Mouse (Mus musculus) CH12.LX (cell line): ENCODE data around the gene Homer3. TPM values are rescaled to one million over a fixed set of nuclear protein-coding genes. Genes with fewer than 3 reads are reported as not detected.

Source experiments
- DNase-seq: peaks from one replicate; pipeline ENCODE4 v3.0.0-alpha.2; 2013; ENCODE audit errors: extremely low read depth
- H3K27ac ChIP-seq: 2 replicates; pipeline ENCODE4 v1.5.1; 2012; ENCODE audit warnings: low read depth, mild to moderate bottlenecking, control low read depth, moderate library complexity; ENCODE audit not compliant: insufficient read depth
- H3K27me3 ChIP-seq: replicated peaks from 2 replicates; pipeline ENCODE3; 2012; ENCODE audit warnings: inconsistent platforms
- H3K36me3 ChIP-seq, 2 experiments: replicated peaks in 1 of 2; 2 replicates each; pipeline versions ENCODE3 to v1.6.1; 2012; ENCODE audit warnings: inconsistent platforms in 1 of 2, low read length in 1 of 2, mild to moderate bottlenecking in 1 of 2, mixed read lengths in 1 of 2, moderate library complexity in 1 of 2; ENCODE audit not compliant: control insufficient read depth in 1 of 2, insufficient read depth in 1 of 2
- H3K4me1 ChIP-seq, 2 experiments: 2 replicates each; pipeline ENCODE4 v1.6.1; 2012; ENCODE audit warnings: inconsistent platforms in 1 of 2, moderate library complexity in 1 of 2; ENCODE audit not compliant: insufficient read depth in 2 of 2, control insufficient read depth in 1 of 2
- H3K4me2 ChIP-seq: 2 replicates; pipeline ENCODE4 v1.6.1; 2012; ENCODE audit warnings: low read depth, mild to moderate bottlenecking, control low read depth; ENCODE audit not compliant: poor library complexity, insufficient read depth, severe bottlenecking
- H3K4me3 ChIP-seq, 3 experiments: fragments of 150-350 bp in 1 of 3; sonication (generic) in 1 of 3; replicated peaks in 1 of 3; 2 replicates each; pipeline versions ENCODE3 to v1.5.1; 2011 to 2012; ENCODE audit warnings: low read depth in 2 of 3, low read length in 2 of 3, mild to moderate bottlenecking in 2 of 3, moderate library complexity in 2 of 3, control low read depth in 1 of 3, improper control_type of control experiment in 1 of 3, inconsistent platforms in 1 of 3, mixed read lengths in 1 of 3; ENCODE audit not compliant: poor library complexity in 1 of 3
- H3K79me2 ChIP-seq: replicated peaks from 2 replicates; pipeline ENCODE4 v1.6.1; 2012; ENCODE audit warnings: mild to moderate bottlenecking, moderate library complexity; ENCODE audit not compliant: control insufficient read depth, poor library complexity, insufficient read depth, severe bottlenecking; ENCODE audit errors: extremely low read depth
- H3K9ac ChIP-seq: 2 replicates; pipeline ENCODE4 v1.6.1; 2012; ENCODE audit warnings: low read depth, mild to moderate bottlenecking, control low read depth, moderate library complexity; ENCODE audit not compliant: insufficient read depth
- H3K9me3 ChIP-seq: replicated peaks from 2 replicates; pipeline ENCODE3; 2012; ENCODE audit warnings: low read length, inconsistent platforms, mixed read lengths
- CHD1 ChIP-seq: IDR thresholded peaks from 2 replicates; pipeline ENCODE4 v1.6.1; 2012; ENCODE audit warnings: low read depth, low read length, improper control_type of control experiment, inconsistent platforms
- CHD2 ChIP-seq: IDR thresholded peaks from 2 replicates; pipeline ENCODE4 v1.6.1; 2011; ENCODE audit warnings: low read length, improper control_type of control experiment
- E2F4 ChIP-seq: IDR thresholded peaks from 2 replicates; pipeline ENCODE4 v1.6.1; 2011; ENCODE audit warnings: low read depth, low read length, improper control_type of control experiment; ENCODE audit not compliant: insufficient replicate concordance
- ELF1 ChIP-seq: IDR thresholded peaks from 2 replicates; pipeline ENCODE4 v1.6.1; 2014; ENCODE audit warnings: low read depth, mild to moderate bottlenecking, inconsistent platforms, low read length, improper control_type of control experiment
- HCFC1 ChIP-seq: IDR thresholded peaks from 2 replicates; pipeline ENCODE4 v1.6.1; 2012; ENCODE audit warnings: low read depth, mild to moderate bottlenecking, inconsistent platforms, low read length, improper control_type of control experiment
- JUND ChIP-seq: conservative IDR thresholded peaks from 2 replicates; pipeline ENCODE4 v1.6.1; 2011; ENCODE audit warnings: low read depth, low read length, improper control_type of control experiment
- KAT2A ChIP-seq: IDR thresholded peaks from 2 replicates; pipeline ENCODE4 v1.6.1; 2012; ENCODE audit warnings: low read length, improper control_type of control experiment, inconsistent platforms; ENCODE audit not compliant: insufficient replicate concordance
- MAFK ChIP-seq: IDR thresholded peaks from 2 replicates; pipeline ENCODE4 v1.6.1; 2011; ENCODE audit warnings: low read length, improper control_type of control experiment; ENCODE audit not compliant: insufficient replicate concordance
- MAX ChIP-seq: IDR thresholded peaks from 2 replicates; pipeline ENCODE4 v1.6.1; 2011; ENCODE audit warnings: low read length, improper control_type of control experiment
- MAZ ChIP-seq: IDR thresholded peaks from 2 replicates; pipeline ENCODE4 v1.6.1; 2012; ENCODE audit warnings: low read depth, mild to moderate bottlenecking, inconsistent platforms, low read length, improper control_type of control experiment, moderate library complexity
- MEF2A ChIP-seq: IDR thresholded peaks from 2 replicates; pipeline ENCODE4 v1.6.1; 2014; ENCODE audit warnings: low read depth, mild to moderate bottlenecking, inconsistent platforms, low read length, improper control_type of control experiment, borderline replicate concordance
- RCOR1 ChIP-seq: conservative IDR thresholded peaks from 2 replicates; pipeline ENCODE4 v1.6.1; 2012; ENCODE audit warnings: low read depth, mild to moderate bottlenecking, inconsistent platforms, low read length, improper control_type of control experiment
- SMC3 ChIP-seq: IDR thresholded peaks from 2 replicates; pipeline ENCODE4 v1.6.1; 2011; ENCODE audit warnings: low read depth, low read length, improper control_type of control experiment
- TBP ChIP-seq: conservative IDR thresholded peaks from 2 replicates; pipeline ENCODE4 v1.6.1; 2011; ENCODE audit warnings: low read depth, low read length, improper control_type of control experiment
- TCF12 ChIP-seq: IDR thresholded peaks from 2 replicates; pipeline ENCODE4 v1.6.1; 2014; ENCODE audit warnings: low read depth, mild to moderate bottlenecking, inconsistent platforms, low read length, improper control_type of control experiment
- UBTF ChIP-seq: IDR thresholded peaks from 2 replicates; pipeline ENCODE4 v1.6.1; 2012; ENCODE audit warnings: low read depth, mild to moderate bottlenecking, inconsistent platforms, low read length, improper control_type of control experiment, moderate library complexity
- ZKSCAN1 ChIP-seq: IDR thresholded peaks from 2 replicates; pipeline ENCODE4 v1.6.1; 2012; ENCODE audit warnings: low read depth, inconsistent platforms, low read length, improper control_type of control experiment, borderline replicate concordance
- dilution Hi-C: fragments of 300-500 bp; cut with MboI; formaldehyde crosslinking; loops from 2 replicates; pipeline ENCODE4 v1.14.3; 2020; ENCODE audit warnings: low sequenced_read_pairs; ENCODE audit not compliant: extremely low pct_unique_long_range_greater_than_20kb, extremely low pct_ligation_motif_present
- in situ Hi-C: fragments of 300-500 bp; cut with MboI; formaldehyde crosslinking; loops from 3 replicates; pipeline ENCODE4 v1.14.3; 2019; ENCODE audit warnings: low sequenced_read_pairs, low pct_ligation_motif_present, low pct_unique_long_range_greater_than_20kb, mixed read lengths
- polyA plus RNA-seq: library from polyadenylated mRNA; unstranded; fragments of >175 nt; gene quantifications from 2 replicates; pipeline ENCODE4 v1.2.1, GENCODE M21; 2012; ENCODE audit warnings: low read depth; ENCODE audit not compliant: insufficient read length
- total RNA-seq, 2 experiments: library from RNA; depleted of rRNA; stranded (reverse); fragments of 300-350 nt in 1 of 2; fragments of >200 nt in 1 of 2; gene quantifications; 2 replicates each; pipeline ENCODE4 v1.2.3; 2012 to 2014

Homer3 gene
- total and polyA plus RNA-seq, 3 experiments: 9.0 to 14.0 (median 11.8) TPM

GRCm38 (mm10) chr8:70257456-70257855, 25.2 kb upstream of the Homer3 start:
- TF ChIP-seq ELF1 (no peak), TBP (no peak), MAX (no peak), MAFK (no peak), JUND (no peak), CHD2 (no peak), ZKSCAN1 (no peak), UBTF (no peak), MAZ (no peak)
- Histone ChIP-seq H3K4me2 (no peak overlapping the region), H3K27me3 (no peaks in the 10 kb centered on the region), H3K27ac (no peak overlapping the region), H3K4me3 (no peak overlapping the region), H3K36me3 (peaks cover 87 to 98% of the 10 kb centered on the region in 2 experiments), H3K9me3 (no peaks in the 10 kb centered on the region), H3K79me2 (no peaks in the 10 kb centered on the region), H3K4me1 (0 out of 4 replicates have a peak, but pooled peaks cover 0 to 2% of the 10 kb centered on the region in 2 experiments), H3K9ac (no peak overlapping the region)
- dilution Hi-C loops: no loop called here
- in situ Hi-C loops: no loop called here
- no peak for DNase-seq

GRCm38 (mm10) chr8:70258600-70258999, 24.0 kb upstream of the Homer3 start:
- H3K79me2 ChIP-seq: no peaks in the 10 kb centered on the region
- H3K9me3 ChIP-seq: no peaks in the 10 kb centered on the region
- no peak for DNase-seq
- dilution Hi-C loops (no loop called here), in situ Hi-C loops (no loop called here)
- peaks cover 86 to 98% of the 10 kb centered on the region in 2 experiments for H3K36me3 ChIP-seq
- 0 out of 4 replicates have a peak, but pooled peaks cover 0 to 2% of the 10 kb centered on the region in 2 experiments for H3K4me1 ChIP-seq
- no peak overlapping the region for H3K27ac ChIP-seq
- TF ChIP-seq TCF12 (no peak), KAT2A (no peak), MEF2A (no peak), SMC3 (no peak), HCFC1 (no peak), UBTF (no peak), CHD1 (no peak), E2F4 (no peak), RCOR1 (no peak)
- H3K4me2 ChIP-seq: no peak overlapping the region
- no peak overlapping the region for H3K9ac ChIP-seq
- no peaks in the 10 kb centered on the region for H3K27me3 ChIP-seq
- H3K4me3 ChIP-seq: no peak overlapping the region
